Mouse (Mus musculus) layer of hippocampus, postnatal 36 days (tissue): Measurements from ENCODE around the gene Znrf1. TPM values are rescaled to one million over a fixed set of nuclear protein-coding genes. Genes with fewer than 3 reads are reported as not detected.

Experiments
- DNase-seq, 2 experiments: peaks; one replicate each; pipeline ENCODE4 v3.0.0; 2022
- total RNA-seq, 2 experiments: library from RNA; stranded (reverse); gene quantifications; 2 replicates each; pipeline ENCODE4 v1.2.3; 2021

The Znrf1 gene
- total RNA-seq, 2 experiments from 2014 or later: 110 to 118 TPM

DNA sequence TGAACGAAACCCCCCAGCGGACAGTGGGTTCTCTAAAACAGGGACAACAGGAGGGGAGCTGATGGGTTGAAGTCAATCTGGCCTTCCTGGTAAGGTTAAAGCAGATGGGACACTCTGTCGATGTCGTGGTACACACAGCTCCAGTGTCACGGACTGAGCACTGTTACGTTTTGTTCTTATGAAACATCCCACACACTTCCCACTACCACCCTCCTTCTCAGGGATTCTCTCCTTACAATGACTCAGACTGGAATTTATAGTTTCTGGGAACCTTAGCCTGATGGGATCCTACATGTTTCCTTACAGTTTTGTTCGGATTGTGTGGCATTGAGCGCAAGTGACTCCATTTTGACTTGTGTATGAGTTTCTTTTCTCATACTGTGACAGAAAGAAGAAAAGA, 95.7 kb downstream of the Znrf1 start:
- DNase-seq: no peak

DNA sequence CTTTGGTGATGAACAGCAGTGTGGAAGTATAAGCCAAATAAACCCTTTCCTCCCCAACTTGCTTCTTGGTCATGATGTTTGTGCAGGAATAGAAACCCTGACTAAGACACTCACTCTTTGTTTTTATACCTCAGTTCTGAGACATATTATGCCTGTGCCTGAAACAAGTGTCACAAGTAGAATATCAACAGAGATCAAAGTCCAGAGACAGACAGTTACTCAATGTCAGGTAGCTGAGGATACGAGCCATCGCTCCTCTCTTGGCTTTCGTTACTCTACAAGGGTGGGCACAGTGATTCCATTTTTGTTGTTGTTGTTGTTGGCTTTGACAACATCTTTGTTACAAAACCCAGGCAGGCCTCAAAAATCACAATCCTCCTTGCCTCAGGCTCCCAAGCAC, 97.1 kb downstream of the Znrf1 start:
- DNase-seq: no peak

DNA sequence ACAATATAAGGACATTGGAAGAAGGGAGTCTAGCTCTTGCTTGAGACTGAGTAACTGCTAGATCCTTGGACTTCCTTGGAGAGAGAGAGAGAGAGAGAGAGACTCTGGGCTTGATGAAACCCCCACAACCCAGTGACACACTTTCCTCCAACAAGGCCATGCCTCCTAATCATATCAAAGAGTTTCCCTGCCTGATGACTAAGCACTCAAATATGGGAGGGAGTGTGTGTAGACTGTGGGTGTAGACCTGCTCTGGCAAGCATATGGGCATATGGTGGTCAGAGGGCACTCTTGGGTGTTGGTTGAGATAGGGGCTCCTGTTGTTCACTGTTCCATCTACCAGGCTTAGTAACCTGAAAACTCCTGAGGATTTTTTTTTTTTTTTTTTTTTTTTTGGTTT, 102.2 kb downstream of the Znrf1 start:
- DNase-seq: no peak

DNA sequence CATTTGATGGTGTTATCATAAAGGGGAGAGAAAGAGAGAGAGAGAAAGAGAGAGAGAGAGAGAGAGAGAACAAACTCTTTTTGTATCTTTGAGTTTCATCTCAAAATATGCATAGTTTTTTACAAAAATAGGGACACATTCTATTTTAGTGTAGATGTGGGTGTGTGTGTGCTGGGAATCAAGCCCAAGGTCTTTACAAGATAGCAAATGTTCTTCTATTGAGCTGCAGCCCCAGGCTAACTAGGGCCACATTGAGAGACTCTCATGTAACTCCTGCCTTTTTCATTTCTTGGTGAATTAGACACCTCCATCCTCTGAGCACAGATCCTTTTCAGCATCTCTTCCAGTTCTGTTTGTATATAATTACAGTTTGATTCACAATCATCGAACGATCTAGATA, 105.2 kb downstream of the Znrf1 start:
- no peak for DNase-seq

DNA sequence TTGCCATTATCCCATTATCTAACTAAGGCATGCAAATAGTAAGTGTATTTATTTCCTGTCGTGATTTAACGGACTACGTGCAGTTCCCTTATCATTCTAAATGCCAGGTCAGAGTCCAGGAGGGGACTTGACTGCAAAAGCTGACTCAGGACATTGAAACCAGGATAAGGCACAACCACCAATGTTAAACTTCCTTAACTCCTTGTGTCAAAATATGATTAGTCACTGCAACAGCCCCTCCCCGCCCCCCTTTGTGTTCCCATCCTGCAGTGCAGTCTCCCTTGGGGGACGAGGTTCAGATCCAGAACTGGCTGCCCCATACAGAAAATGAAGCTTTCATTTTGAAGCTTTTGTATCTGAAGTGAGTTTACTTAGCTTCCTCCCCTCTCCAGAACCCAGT, 106.6 kb downstream of the Znrf1 start:
- DNase-seq: no peak

DNA sequence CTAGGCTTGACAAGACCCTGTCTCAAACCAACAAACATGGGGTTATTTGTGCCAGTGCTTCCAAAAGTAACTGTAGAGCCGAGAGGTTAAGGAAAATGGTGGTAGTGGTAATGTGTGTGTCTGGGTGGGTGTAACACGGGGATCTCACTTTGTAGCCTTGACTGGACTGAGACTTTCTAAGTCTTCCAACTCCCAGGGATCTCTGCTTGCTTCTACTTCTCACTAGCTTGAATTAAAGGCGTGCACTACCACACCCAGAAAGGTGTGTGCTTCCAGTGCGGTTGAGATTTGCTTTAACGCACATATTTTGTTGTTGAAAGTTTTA, 107.0 kb downstream of the Znrf1 start:
- DNase-seq: no peak

DNA sequence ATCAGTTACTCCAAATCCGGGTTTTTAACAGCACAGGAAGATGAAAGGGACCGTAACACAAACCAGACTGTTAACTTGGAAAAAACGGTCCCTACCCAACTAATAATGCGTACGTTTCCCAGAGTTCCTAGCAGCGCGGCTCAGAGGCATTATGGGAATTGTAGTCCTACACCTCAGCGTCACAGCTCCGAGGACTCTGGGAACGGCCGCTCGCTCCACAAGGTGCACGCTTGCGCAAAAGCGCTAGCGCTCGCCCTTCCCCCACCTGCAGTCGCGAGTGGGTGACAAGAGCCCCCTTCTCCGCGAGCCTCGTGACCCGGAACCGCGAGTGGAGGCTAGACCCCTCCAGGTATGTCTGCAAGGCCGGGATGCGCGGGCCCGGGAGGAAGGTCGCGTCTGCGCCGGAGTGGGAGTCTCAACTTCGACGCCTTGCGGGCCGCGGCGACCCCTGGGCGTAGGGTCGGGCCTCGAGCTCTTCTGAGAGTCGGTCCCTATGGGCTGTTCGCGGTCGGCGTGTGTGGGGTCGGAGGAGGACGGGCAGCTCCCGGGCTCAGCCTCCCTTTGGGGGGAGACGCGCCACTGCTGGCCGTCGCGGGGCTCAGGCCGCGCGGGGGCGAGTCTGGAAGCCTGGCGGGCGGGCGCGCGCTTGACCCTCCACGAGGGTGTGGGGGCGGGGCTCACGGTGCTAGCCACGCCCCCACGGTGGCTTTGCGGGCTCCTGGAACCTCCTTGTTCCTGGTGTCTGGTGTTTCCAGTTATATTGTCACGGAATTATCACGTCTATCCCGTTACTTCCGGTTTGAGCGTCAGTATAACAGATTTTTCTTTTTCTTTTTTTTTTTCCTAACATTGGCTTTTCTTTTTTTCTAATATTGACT, 107.6 kb downstream of the Znrf1 start, which contains the start of gene Zfp1:
Gene Zfp1, plus strand, starts transcription at position 138 of the 878 bp plus-strand sequence.
- peak; percentile 91 to 93 for DNase-seq

DNA sequence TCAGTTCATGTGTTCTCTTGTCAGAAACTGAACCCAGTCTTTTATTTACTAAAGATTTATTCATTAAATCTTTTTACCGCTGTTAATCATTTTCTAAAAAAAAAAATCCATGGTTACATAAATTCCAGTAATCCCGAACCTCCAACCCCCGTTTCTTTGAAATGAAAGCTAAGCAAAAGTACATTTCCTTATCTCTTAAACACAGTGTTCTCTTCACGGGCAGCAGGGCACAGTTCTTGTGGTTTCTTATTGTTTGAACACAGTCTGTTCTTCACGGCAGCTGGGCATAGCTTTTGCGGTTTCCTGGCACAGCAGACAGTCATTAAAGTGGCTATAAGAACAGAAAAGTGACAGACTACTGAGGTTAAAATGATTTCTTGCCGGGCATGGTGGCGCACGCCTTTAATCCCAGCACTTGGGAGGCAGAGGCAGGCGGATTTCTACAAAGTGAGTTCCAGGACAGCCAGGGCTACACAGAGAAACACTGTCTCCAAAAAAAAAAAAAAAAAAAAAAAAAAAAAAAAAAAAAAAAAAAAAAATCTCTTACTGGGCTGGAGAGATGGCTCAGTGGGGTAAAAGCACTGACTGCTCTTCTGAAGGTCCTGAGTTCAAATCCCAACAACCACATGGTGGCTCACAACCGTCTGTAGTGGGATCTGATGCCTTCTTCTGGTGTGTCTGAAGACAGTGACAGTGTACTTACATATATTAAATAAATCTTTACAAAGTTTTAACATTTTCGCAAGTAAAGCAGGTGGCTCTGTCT, 108.6 kb downstream of the Znrf1 start:
- peak in 1 of 2 experiments; percentile 26 for DNase-seq

DNA sequence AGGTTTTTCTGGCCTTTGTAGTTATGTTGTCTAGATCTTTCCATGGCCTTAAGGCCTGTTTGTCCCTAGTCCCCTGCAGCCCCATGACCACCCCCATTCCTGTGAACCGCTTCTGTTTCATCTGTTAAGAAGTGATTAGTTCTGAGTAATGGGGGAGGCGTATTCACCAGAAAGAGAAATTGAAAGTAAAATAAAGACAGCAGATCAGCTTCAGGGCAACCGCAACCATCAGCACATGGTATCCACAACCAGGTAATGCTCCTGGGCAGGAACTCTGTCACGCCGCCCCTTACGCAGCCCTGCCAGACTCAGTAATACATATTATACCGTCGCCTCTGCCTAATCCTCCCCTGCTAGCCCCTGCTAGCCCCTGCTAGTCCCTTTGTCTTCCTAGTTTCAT, 109.8 kb downstream of the Znrf1 start:
- no peak for DNase-seq

DNA sequence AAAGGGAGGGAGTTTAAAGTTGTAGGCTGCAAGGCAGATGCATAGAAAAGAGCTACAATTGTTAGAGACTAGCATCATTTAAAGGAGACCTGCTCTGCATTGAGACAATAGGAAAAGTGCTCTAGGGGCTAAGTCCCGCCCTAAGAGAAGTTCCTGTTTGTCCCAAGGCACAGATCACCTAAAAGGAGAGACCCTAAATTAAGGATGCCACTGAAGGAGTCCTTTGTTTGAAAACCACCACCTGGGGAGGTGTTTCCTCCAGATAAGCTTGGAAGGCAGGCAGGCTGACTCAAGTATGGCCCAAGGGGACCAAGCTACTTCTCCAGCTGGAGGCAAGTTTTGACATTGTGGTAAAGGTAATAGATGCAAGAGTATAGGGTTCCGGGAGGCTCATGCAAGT, 112.9 kb downstream of the Znrf1 start:
- DNase-seq: no peak

DNA sequence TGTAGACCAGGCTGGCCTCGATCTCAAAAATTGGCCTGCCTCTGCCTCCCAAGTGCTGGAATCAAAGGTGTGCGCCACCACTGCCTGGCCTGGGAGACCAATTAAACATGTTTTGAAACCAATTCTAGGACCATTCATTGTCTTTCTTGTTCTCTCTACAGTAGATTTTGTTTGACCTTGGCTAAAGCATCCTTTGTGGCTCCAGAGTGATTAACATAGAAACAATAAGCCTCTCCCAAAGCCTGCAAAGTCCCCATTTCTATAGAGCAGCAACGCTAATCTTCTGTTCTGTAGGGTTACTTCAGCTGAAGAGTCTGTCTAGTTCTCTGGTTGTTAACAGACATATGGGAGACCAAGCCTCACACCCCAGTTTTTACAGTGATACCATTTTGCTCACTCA, 114.8 kb downstream of the Znrf1 start:
- no peak for DNase-seq

DNA sequence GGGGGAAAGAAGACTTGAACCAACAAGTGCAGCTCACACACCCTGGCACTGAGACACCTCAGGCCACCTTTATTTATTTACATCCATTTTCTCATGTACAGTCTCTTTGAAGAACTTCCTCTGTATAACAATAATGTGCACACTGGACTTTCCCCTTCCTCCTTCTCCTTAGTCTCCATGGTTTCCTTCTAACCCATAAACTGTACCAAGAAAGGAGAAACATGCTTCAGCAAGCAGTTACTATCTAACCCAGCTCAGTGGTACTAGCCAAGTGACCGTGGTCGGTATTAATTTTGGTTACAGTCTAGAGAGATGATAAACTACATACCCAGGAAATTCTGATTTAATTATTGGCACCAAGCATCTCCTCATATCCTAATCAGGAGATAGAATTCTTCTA, 117.6 kb downstream of the Znrf1 start:
- DNase-seq: no peak

DNA sequence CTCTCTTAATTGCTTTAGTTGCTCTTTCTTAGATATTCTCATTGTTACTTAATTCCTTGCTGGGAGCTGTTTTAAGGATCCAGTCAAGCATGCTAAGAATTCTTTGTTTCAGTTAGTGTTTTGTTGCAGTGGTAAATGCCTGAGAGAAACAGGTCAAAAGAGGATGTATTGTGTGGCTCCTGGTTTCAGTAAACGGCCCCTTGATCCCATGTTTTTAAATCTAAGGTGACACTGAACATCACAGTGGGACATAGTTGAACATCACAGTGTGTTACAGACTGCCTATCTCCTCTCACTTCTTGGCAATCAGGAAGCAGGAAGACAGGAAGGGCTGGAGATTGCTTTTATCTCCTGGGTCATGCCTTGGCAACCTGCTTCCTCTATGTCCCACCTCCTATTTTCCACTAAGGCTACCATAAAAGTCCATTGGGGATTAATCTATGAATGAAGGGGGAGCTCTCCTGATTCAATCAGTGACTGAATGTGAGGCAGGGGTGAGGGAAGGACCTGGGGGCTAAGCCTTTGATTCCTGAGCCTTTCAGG, 121.5 kb downstream of the Znrf1 start:
- no peak for DNase-seq

DNA sequence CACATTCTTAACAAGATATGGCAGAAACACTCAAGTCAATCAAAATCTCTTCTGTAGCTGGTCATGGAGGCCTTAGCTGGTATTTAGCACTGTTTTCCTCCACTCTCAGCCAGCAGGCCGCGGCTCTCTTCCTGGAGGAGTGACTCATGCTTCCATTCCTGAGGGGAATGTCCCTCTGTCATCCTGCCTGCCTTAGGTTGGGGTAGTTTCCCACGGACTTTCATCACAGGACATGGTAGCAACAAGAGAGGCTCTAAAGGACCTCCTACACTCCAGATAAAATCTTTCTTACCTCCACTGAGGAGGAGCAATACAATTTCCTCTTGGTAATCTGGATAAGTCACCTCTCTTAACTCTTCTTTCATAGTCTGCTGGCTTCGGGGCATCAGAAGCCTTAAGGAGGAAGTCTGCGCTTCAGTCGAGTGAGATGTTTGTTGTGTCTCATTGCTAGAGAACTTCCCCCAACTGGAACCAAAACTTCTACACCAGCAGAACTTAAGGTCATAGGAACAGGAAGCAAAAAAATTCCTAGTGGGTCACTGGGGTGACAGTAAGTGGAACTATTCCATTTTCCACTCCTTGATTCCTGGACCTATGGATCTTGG, 123.0 kb downstream of the Znrf1 start:
- no peak for DNase-seq

DNA sequence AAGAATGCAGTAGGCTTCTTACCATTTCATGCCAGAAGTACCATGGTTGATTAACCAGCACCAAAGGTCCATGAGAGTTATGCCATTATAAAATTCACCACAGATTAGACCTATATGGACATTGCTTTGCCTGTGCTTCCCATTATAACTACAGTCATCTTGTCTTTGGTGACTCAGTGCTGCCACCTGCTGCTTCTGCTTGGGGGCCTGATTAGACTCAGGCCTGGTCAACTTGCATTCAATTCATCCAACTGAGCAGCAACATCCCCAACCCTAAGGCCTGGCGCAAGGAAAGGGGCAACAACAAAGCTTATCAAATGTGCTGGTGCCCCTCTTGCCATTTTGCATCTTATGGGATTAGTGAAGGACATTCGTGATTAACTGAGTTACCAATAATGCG, 126.6 kb downstream of the Znrf1 start:
- peak; percentile 61 to 69 for DNase-seq

DNA sequence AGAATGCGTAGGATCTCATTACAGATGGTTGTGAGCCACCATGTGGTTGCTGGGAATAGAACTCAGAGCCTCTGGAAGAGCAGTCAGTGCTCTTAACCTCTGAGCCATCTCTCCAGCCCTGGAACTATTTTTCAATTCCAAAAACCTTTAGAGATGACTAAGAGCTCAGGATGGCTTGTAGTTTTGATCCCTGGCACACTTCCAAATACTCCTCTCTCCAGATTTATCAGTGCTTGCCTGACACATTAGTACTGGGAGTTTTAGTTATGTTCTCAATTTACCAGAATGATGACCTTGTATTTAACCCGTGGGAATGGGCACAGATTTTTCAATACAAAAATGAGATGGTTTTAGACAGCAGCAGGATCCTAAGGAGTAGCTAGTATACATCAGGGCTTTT, 130.9 kb downstream of the Znrf1 start:
- no peak for DNase-seq

Other genes with a start within 250 kb of the Znrf1 start
- gene Rfwd3, start 235.9 kb upstream of the Znrf1 start, total RNA-seq: 10 to 100 TPM; 20.5 to 22.1 TPM
- gene Mlkl, start 197.9 kb upstream of the Znrf1 start, total RNA-seq: 1 to 10 TPM in 1 of 2 experiments, under 1 TPM in 1; 0.20 to 1.0 TPM
- 10 to 100 TPM; 35.2 to 35.9 TPM for gene Fa2h, start 142.3 kb upstream of the Znrf1 start, total RNA-seq
- gene Wdr59, start 14.0 kb upstream of the Znrf1 start, total RNA-seq: 10 to 100 TPM; 23.2 to 24.9 TPM
- gene Ldhd, start 94.3 kb downstream of the Znrf1 start, total RNA-seq: 1 to 10 TPM; 6.8 TPM
- 10 to 100 TPM; 19.7 to 21.8 TPM for gene Zfp1, start 107.3 kb downstream of the Znrf1 start, total RNA-seq
- not detected for gene Ctrb1, start 154.9 kb downstream of the Znrf1 start, total RNA-seq
- 10 to 100 TPM; 62.2 to 69.7 TPM for gene Bcar1, start 207.7 kb downstream of the Znrf1 start, total RNA-seq